Mouse (Mus musculus) common myeloid progenitor, adult 5-6 weeks (primary cell): Measurements from ENCODE around the gene Ptrh1. TPM values are rescaled to one million over a fixed set of nuclear protein-coding genes. Genes with fewer than 3 reads are reported as not detected.

Experiments
- ATAC-seq: replicated peaks from 2 replicates; pipeline ENCODE4 v1.8.0; 2016; ENCODE audit warnings: low read depth, mild to moderate bottlenecking, moderate TSS enrichment, inconsistent platforms; ENCODE audit not compliant: poor library complexity, severe bottlenecking
- total RNA-seq: library from RNA; stranded (forward); fragments of 200-1000, 187-1606 nt; gene quantifications from 2 replicates; pipeline ENCODE4 v1.2.3, GENCODE M21; 2017

Gene Ptrh1
- total RNA-seq: 1.3 and 4.0 TPM in 2 replicates

- ATAC-seq: peak; percentile 94
Measured at GRCm38 (mm10) chr2:32775359-32776074, at the start of gene Ptrh1, which contains the start of gene Ttc16. Ptrh1 (plus strand) TSS chr2:32775786. Ttc16 (minus strand) TSS chr2:32775633.

GRCm38 (mm10) chr2:32727435-32727834 lies 48.2 kb upstream of the Ptrh1 start:
- ATAC-seq: peak; percentile 100

GRCm38 (mm10) chr2:32728463-32728862 lies 47.1 kb upstream of the Ptrh1 start:
- no peak for ATAC-seq

GRCm38 (mm10) chr2:32729547-32729946 lies 46.0 kb upstream of the Ptrh1 start:
- ATAC-seq: no peak

GRCm38 (mm10) chr2:32730854-32731253 lies 44.7 kb upstream of the Ptrh1 start:
- ATAC-seq: no peak

GRCm38 (mm10) chr2:32731911-32732310 lies 43.7 kb upstream of the Ptrh1 start:
- no peak for ATAC-seq

GRCm38 (mm10) chr2:32732695-32733094 lies 42.9 kb upstream of the Ptrh1 start:
- no peak for ATAC-seq

GRCm38 (mm10) chr2:32734480-32734879 lies 41.1 kb upstream of the Ptrh1 start:
- ATAC-seq: no peak

- ATAC-seq: no peak
Measured at GRCm38 (mm10) chr2:32734933-32735332, 40.7 kb upstream of the Ptrh1 start.

- peak; percentile 36 for ATAC-seq
Measured at GRCm38 (mm10) chr2:32736306-32736829, 39.2 kb upstream of the Ptrh1 start.

GRCm38 (mm10) chr2:32737008-32737407 lies 38.6 kb upstream of the Ptrh1 start:
- no peak for ATAC-seq

GRCm38 (mm10) chr2:32739311-32739710 lies 36.3 kb upstream of the Ptrh1 start:
- no peak for ATAC-seq

- no peak for ATAC-seq
Measured at GRCm38 (mm10) chr2:32740916-32741272, 34.7 kb upstream of the Ptrh1 start, which contains the start of gene 6330409D20Rik. 6330409D20Rik (minus strand) TSS chr2:32741016.

- no peak for ATAC-seq
Measured at GRCm38 (mm10) chr2:32741273-32742172, 34.1 kb upstream of the Ptrh1 start.

GRCm38 (mm10) chr2:32742173-32742531 lies 33.4 kb upstream of the Ptrh1 start:
- ATAC-seq: no peak

- peak; percentile 54; the same call in 1 of the 2 replicates for ATAC-seq
Measured at GRCm38 (mm10) chr2:32744272-32744982, 31.2 kb upstream of the Ptrh1 start.

- no peak for ATAC-seq
Measured at GRCm38 (mm10) chr2:32749082-32749481, 26.5 kb upstream of the Ptrh1 start.

GRCm38 (mm10) chr2:32750199-32750598 lies 25.4 kb upstream of the Ptrh1 start:
- no peak for ATAC-seq

- ATAC-seq: no peak
Measured at GRCm38 (mm10) chr2:32750887-32751664, 24.5 kb upstream of the Ptrh1 start.

- no peak for ATAC-seq
Measured at GRCm38 (mm10) chr2:32751665-32752033, 23.9 kb upstream of the Ptrh1 start.
